Mouse (Mus musculus): ENCODE measurements around the gene Nthl1. TPM values are rescaled to one million over a fixed set of nuclear protein-coding genes. Genes with fewer than 3 reads are reported as not detected.

Gene Nthl1
- polyA plus RNA-seq, 1 experiment from 2014 or later, result 12.7 TPM

DNA sequence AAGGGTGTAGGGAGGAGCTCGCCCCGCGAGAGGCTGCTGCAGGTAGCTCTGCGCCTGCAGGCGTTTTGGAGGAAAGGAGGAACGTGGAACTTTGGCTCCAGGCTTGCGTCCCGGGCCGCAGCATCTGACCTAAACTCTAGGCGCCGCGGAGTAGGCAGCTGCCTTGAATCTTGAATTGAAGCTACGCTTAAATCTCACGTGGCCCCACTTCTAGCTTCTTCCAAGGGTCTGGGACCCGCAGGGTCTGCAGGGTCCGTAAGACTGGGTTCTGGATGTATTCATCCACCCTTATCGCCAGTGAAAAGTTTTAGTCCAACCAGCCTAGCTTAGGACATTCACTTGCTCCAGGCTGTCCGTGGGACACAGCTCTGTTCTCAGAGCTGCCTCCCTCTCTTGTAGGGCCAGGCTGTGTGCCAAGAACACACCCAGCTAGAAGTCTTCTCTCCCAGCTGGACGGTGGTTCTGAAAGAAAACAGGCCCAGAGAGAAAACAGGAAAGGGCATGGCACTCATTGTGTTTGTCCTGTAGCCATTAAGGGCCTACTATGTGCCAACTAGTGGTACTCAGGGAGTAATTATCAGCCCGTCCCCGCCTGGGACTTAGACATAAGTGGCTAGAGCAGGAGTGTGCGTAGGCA, 451 bp downstream of the Nthl1 start:
- peak overlapping the region; percentile 69 for H3K4me3 ChIP-seq
- no peak; the same call in 1 of the 2 replicates for ATAC-seq (replicated peaks)
- 10% methylated on average over 22 of the region's 22 CpGs for WGBS
- peak overlapping the region; percentile 85 for H3K4me2 ChIP-seq (replicated peaks)
- H3K36me3 ChIP-seq, result peaks cover 27% of the 10 kb centered on the region
- H3K9ac ChIP-seq (replicated peaks), result peak overlapping the region; percentile 68
- H3K9me3 ChIP-seq, result no peaks in the 10 kb centered on the region
- H3K27ac ChIP-seq (replicated peaks), result peak overlapping the region; percentile 70
- peaks cover 18% of the 10 kb centered on the region for H3K4me1 ChIP-seq
- H3K27me3 ChIP-seq, result no peaks in the 10 kb centered on the region

- Histone ChIP-seq H3K36me3 (peaks cover 19% of the 10 kb centered on the region), H3K4me2 (replicated peaks) (no peak overlapping the region), H3K9ac (replicated peaks) (no peak overlapping the region), H3K4me3 (no peak overlapping the region), H3K27me3 (no peaks in the 10 kb centered on the region), H3K4me1 (peaks cover 18% of the 10 kb centered on the region), H3K9me3 (no peaks in the 10 kb centered on the region), H3K27ac (replicated peaks) (no peak overlapping the region)
- ATAC-seq (replicated peaks), result no peak
- 94% methylated on average over 11 of the region's 11 CpGs for WGBS
These were observed 1.4 kb downstream of the Nthl1 start for GRCm38 (mm10) chr17:24633831-24634230.

DNA sequence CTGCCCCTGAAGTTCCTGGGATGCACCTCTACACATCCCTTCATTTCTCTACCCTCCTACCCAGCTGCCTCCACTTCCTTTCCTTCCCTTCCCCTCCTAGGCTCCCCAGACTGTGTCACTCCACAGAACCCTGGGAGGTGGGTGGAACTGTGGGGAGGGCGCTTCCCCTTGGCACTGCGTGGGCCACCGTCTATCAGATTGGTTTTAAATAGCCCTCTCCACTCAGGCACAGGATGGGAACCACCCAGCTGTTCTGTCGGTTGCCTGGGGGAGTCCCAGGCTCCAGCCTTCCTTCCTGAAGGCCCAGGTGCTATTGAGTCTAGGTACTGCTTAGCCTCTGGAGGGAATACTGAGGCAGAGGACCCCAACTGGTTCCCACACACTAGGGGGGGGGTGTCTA, 2.5 kb downstream of the Nthl1 start:
- ATAC-seq (replicated peaks), result no peak
- Histone ChIP-seq H3K9me3 (no peaks in the 10 kb centered on the region), H3K27ac (replicated peaks) (no peak overlapping the region), H3K36me3 (peaks cover 8% of the 10 kb centered on the region), H3K4me1 (peaks cover 18% of the 10 kb centered on the region), H3K27me3 (no peaks in the 10 kb centered on the region), H3K4me3 (no peak overlapping the region), H3K9ac (replicated peaks) (no peak overlapping the region), H3K4me2 (replicated peaks) (no peak overlapping the region)
- 84% methylated on average over 4 of the region's 4 CpGs for WGBS

GRCm38 (mm10) chr17:24635694-24636093, 3.2 kb downstream of the Nthl1 start:
- Histone ChIP-seq H3K36me3 (peaks cover 2% of the 10 kb centered on the region; the same call in 1 of the 2 replicates), H3K9ac (replicated peaks) (no peak overlapping the region), H3K27me3 (no peaks in the 10 kb centered on the region), H3K9me3 (no peaks in the 10 kb centered on the region), H3K4me2 (replicated peaks) (no peak overlapping the region), H3K4me1 (peaks cover 18% of the 10 kb centered on the region), H3K27ac (replicated peaks) (no peak overlapping the region), H3K4me3 (no peak overlapping the region)
- WGBS, result 95% methylated on average over 5 of the region's 5 CpGs
- ATAC-seq (replicated peaks), result no peak

DNA sequence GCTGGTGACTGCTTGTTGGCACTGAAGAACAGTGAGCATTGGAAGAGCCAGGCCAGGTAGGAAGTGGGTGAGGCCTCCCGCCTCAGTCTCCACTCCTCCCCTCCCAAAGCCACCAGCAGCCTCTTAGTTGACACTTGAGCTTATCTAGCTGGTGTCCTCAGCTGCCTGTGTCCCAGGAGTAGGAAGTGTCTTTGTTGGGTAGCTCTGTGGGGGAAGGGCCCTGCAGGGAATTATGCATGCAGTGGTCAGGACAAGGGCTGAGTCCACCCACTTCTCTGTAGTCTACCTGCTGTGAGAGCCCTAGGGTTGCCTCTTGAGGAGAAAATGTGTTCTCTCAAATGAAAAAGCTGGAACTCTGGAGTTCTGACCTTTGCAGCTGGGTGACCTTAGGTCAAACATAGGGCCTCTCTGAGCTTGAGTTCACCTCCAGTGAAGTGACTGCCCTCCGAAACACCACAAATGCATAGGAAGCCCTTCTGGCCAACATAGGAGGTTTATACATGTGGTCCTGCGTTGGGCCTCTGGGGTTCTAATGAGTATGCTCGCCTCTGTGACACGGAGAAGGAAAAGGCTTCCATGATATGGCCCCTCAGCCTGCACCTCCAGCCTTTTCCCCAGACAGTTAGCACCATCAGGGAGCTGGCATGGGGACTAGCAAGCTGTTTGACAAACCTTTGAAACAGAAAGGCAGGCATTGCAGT, 4.5 kb downstream of the Nthl1 start:
- H3K9ac ChIP-seq (replicated peaks), result no peak overlapping the region
- H3K27ac ChIP-seq (replicated peaks), result no peak overlapping the region
- H3K4me1 ChIP-seq, result peaks cover 11% of the 10 kb centered on the region
- H3K27me3 ChIP-seq, result no peaks in the 10 kb centered on the region
- H3K36me3 ChIP-seq, result no peaks in the 10 kb centered on the region
- no peaks in the 10 kb centered on the region for H3K9me3 ChIP-seq
- WGBS, result 63% methylated on average over 5 of the region's 5 CpGs
- no peak for ATAC-seq (replicated peaks)
- H3K4me3 ChIP-seq, result no peak overlapping the region
- no peak overlapping the region for H3K4me2 ChIP-seq (replicated peaks)

DNA sequence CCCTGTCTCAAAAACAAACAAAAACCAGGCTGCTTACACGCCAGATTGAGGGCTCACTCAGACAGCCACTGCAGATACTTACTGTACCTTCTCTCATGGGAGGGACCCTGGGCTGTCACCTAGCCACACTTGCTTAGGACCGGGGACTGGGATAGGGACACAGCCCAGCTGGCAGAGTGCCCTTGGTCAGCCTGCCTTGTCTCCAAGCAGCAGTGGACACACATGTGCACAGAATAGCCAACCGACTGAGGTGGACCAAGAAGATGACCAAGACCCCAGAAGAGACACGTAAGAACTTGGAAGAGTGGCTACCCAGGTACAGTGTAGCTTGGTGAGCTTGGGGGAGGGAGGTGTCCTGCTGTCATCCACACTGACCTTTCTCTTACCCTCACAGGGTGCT, 5.7 kb downstream of the Nthl1 start:
- no peak overlapping the region for H3K27ac ChIP-seq (replicated peaks)
- no peak overlapping the region for H3K9ac ChIP-seq (replicated peaks)
- H3K4me3 ChIP-seq, result no peak overlapping the region
- 86% methylated on average over 4 of the region's 4 CpGs for WGBS
- ATAC-seq (replicated peaks), result no peak
- no peaks in the 10 kb centered on the region for H3K9me3 ChIP-seq
- peaks cover 2% of the 10 kb centered on the region for H3K4me1 ChIP-seq
- no peaks in the 10 kb centered on the region for H3K36me3 ChIP-seq
- H3K27me3 ChIP-seq, result no peaks in the 10 kb centered on the region
- no peak overlapping the region for H3K4me2 ChIP-seq (replicated peaks)

DNA sequence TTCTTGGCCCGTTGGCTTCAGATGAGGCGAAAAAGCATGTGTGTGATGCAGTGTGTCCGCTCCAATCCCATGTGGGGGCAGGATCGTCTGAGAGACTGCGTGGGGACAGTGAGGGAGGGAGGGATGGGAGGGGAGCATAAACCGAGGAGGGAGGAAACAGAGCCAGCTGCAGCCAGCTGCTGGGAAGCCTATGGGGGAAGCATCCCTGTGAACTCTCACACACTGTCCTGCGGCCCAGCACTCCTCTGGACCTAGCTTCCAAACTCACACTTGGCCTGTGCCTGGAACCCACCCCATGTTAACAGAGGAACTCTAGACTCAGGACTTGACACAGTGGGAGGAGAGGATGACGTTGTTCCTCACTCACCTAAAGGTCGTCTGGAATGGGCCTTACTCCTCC, 6.4 kb downstream of the Nthl1 start:
- H3K27me3 ChIP-seq, result no peaks in the 10 kb centered on the region
- no peak overlapping the region for H3K27ac ChIP-seq (replicated peaks)
- no peaks in the 10 kb centered on the region for H3K9me3 ChIP-seq
- H3K4me1 ChIP-seq, result no peaks in the 10 kb centered on the region
- H3K36me3 ChIP-seq, result no peaks in the 10 kb centered on the region
- no peak overlapping the region for H3K4me2 ChIP-seq (replicated peaks)
- H3K9ac ChIP-seq (replicated peaks), result no peak overlapping the region
- no peak for ATAC-seq (replicated peaks)
- 68% methylated on average over 9 of the region's 9 CpGs for WGBS
- no peak overlapping the region for H3K4me3 ChIP-seq

- 84% methylated on average over 5 of the region's 5 CpGs for WGBS
- no peaks in the 10 kb centered on the region for H3K4me1 ChIP-seq
- ATAC-seq (replicated peaks), result no peak
- no peak overlapping the region for H3K27ac ChIP-seq (replicated peaks)
- no peaks in the 10 kb centered on the region for H3K36me3 ChIP-seq
- H3K4me3 ChIP-seq, result no peak overlapping the region
- H3K27me3 ChIP-seq, result no peaks in the 10 kb centered on the region
- H3K9me3 ChIP-seq, result no peaks in the 10 kb centered on the region
- no peak overlapping the region for H3K4me2 ChIP-seq (replicated peaks)
- H3K9ac ChIP-seq (replicated peaks), result no peak overlapping the region
These were observed 7.1 kb downstream of the Nthl1 start for GRCm38 (mm10) chr17:24639571-24639988.

- Histone ChIP-seq H3K27me3 (no peaks in the 10 kb centered on the region), H3K4me2 (replicated peaks) (no peak overlapping the region)
- 87% methylated on average over 7 of the region's 7 CpGs for WGBS
These were observed 7.6 kb downstream of the Nthl1 start for GRCm38 (mm10) chr17:24640119-24640518.

DNA sequence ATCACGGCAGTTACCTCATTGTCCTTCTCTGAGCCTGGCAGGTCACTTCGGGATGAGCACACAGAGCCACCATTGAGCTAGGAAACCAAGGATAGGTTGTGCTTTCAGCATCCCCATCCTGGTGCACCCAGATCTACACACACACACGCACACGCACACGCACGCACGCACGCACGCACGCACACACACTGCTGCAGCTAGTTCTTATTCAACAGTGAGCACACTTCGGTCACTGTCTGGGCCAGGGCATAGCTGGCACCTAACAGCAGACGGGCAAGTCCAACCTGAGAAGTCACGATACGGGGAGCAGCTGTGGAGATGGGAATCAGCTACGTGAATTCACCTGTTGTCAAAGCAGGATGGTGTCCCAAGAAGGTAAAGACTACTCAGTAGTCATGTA, 8.1 kb downstream of the Nthl1 start:
- no peak overlapping the region for H3K4me2 ChIP-seq (replicated peaks)
- H3K36me3 ChIP-seq, result no peaks in the 10 kb centered on the region
- H3K9me3 ChIP-seq, result no peaks in the 10 kb centered on the region
- H3K27me3 ChIP-seq, result no peaks in the 10 kb centered on the region
- ATAC-seq (replicated peaks), result no peak
- 95% methylated on average over 15 of the region's 15 CpGs for WGBS
- H3K4me3 ChIP-seq, result no peak overlapping the region
- no peak overlapping the region for H3K9ac ChIP-seq (replicated peaks)
- H3K27ac ChIP-seq (replicated peaks), result no peak overlapping the region
- no peaks in the 10 kb centered on the region for H3K4me1 ChIP-seq

More at GRCm38 (mm10) chr17:24640119-24640518, 7.6 kb downstream of the Nthl1 start:
- Histone ChIP-seq H3K4me3 (no peak overlapping the region), H3K9me3 (no peaks in the 10 kb centered on the region), H3K36me3 (no peaks in the 10 kb centered on the region), H3K9ac (replicated peaks) (no peak overlapping the region), H3K4me1 (no peaks in the 10 kb centered on the region), H3K27ac (replicated peaks) (no peak overlapping the region)
- no peak for ATAC-seq (replicated peaks)

DNA sequence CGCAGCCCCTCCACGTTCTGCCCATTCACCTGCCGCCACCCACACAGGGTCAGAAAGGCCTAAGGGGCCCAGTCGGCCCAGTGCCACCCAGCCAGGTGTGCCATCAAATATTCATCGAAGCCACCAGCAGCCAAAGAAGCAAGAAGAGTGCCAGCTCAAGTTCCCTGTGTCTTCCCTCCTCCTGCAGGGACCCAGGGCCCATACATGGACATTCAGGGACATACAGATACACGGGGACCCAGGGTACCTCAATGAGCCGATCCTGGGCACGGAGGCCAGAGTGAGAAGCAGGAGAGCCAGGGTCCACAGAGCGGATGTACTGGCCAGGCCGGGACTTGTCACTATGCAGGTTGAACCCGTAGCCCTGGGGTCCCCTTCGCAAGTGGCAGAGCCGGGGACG, 9.5 kb downstream of the Nthl1 start:
- H3K4me1 ChIP-seq, result no peaks in the 10 kb centered on the region
- H3K36me3 ChIP-seq, result no peaks in the 10 kb centered on the region
- no peaks in the 10 kb centered on the region for H3K9me3 ChIP-seq
- H3K4me2 ChIP-seq (replicated peaks), result no peak overlapping the region
- no peak overlapping the region for H3K4me3 ChIP-seq
- H3K27ac ChIP-seq (replicated peaks), result no peak overlapping the region
- no peak overlapping the region for H3K9ac ChIP-seq (replicated peaks)
- H3K27me3 ChIP-seq, result no peaks in the 10 kb centered on the region
- whole genome bisulfite sequencing, result 88% methylated on average over 14 of the region's 14 CpGs
- no peak for ATAC-seq (replicated peaks)

GRCm38 (mm10) chr17:24642791-24643343, 10.4 kb downstream of the Nthl1 start:
- Histone ChIP-seq H3K9ac (replicated peaks) (no peak overlapping the region), H3K4me3 (no peak overlapping the region), H3K36me3 (no peaks in the 10 kb centered on the region), H3K27me3 (no peaks in the 10 kb centered on the region), H3K27ac (replicated peaks) (no peak overlapping the region), H3K4me2 (replicated peaks) (no peak overlapping the region), H3K4me1 (no peaks in the 10 kb centered on the region), H3K9me3 (no peaks in the 10 kb centered on the region)
- WGBS, result 85% methylated on average over 6 of the region's 6 CpGs
- ATAC-seq (replicated peaks), result no peak
